Mouse (Mus musculus): ENCODE results near the gene Ano6. TPM values are rescaled to one million over a fixed set of nuclear protein-coding genes. Genes with fewer than 3 reads are reported as not detected.

Gene Ano6
- polyA plus RNA-seq, 1 experiment = 14.8 TPM

GRCm38 (mm10) chr15:95967516-95968196, 177.0 kb downstream of the Ano6 start:
- Histone ChIP-seq H3K27me3 (ENCODE audit: control insufficient read depth, insufficient read depth, low read length) (no peaks in the 10 kb centered on the region), H3K4me1 (ENCODE audit: control insufficient read depth, insufficient read depth, low read length) (no peaks in the 10 kb centered on the region), H3K27ac (ENCODE audit: insufficient read depth, low read length) (no peak overlapping the region), H3K4me3 (replicated peaks; ENCODE audit: insufficient read depth, low read depth, low read length) (no peak overlapping the region)
- no peak for DNase-seq
- WGBS = 55% methylated on average over 16 of the region's 16 CpGs
- TF ChIP-seq CTCF (IDR thresholded peaks at IDR 0.05; ENCODE audit: borderline replicate concordance, insufficient read depth, low read depth, low read length) (no peak), POLR2A (IDR thresholded peaks at IDR 0.05; ENCODE audit: borderline replicate concordance, insufficient read depth, low read length) (no peak)

- no peaks in the 10 kb centered on the region for H3K4me1 ChIP-seq (ENCODE audit: control insufficient read depth, insufficient read depth, low read length)
- WGBS = 97% methylated on average over 6 of the region's 6 CpGs
- DNase-seq = no peak
- no peak overlapping the region for H3K27ac ChIP-seq (ENCODE audit: insufficient read depth, low read length)
- TF ChIP-seq POLR2A (IDR thresholded peaks at IDR 0.05; ENCODE audit: borderline replicate concordance, insufficient read depth, low read length) (no peak), CTCF (IDR thresholded peaks at IDR 0.05; ENCODE audit: borderline replicate concordance, insufficient read depth, low read depth, low read length) (no peak)
- H3K27me3 ChIP-seq (ENCODE audit: control insufficient read depth, insufficient read depth, low read length) = no peaks in the 10 kb centered on the region
- no peak overlapping the region for H3K4me3 ChIP-seq (replicated peaks; ENCODE audit: insufficient read depth, low read depth, low read length)
Measured at GRCm38 (mm10) chr15:95969596-95969995, 179.0 kb downstream of the Ano6 start.

- 89% methylated on average over 5 of the region's 5 CpGs for WGBS
- no peak for TF ChIP-seq CTCF (IDR thresholded peaks at IDR 0.05; ENCODE audit: borderline replicate concordance, insufficient read depth, low read depth, low read length)
- no peak for TF ChIP-seq POLR2A (IDR thresholded peaks at IDR 0.05; ENCODE audit: borderline replicate concordance, insufficient read depth, low read length)
- no peak overlapping the region for H3K4me3 ChIP-seq (replicated peaks; ENCODE audit: insufficient read depth, low read depth, low read length)
- no peaks in the 10 kb centered on the region for H3K4me1 ChIP-seq (ENCODE audit: control insufficient read depth, insufficient read depth, low read length)
- DNase-seq = no peak
- H3K27me3 ChIP-seq (ENCODE audit: control insufficient read depth, insufficient read depth, low read length) = no peaks in the 10 kb centered on the region
- no peak overlapping the region for H3K27ac ChIP-seq (ENCODE audit: insufficient read depth, low read length)
Measured at GRCm38 (mm10) chr15:95970176-95970575, 179.5 kb downstream of the Ano6 start.

GRCm38 (mm10) chr15:95970691-95971090, 180.0 kb downstream of the Ano6 start:
- Histone ChIP-seq H3K27me3 (ENCODE audit: control insufficient read depth, insufficient read depth, low read length) (no peaks in the 10 kb centered on the region), H3K4me1 (ENCODE audit: control insufficient read depth, insufficient read depth, low read length) (no peaks in the 10 kb centered on the region), H3K27ac (ENCODE audit: insufficient read depth, low read length) (no peak overlapping the region), H3K4me3 (replicated peaks; ENCODE audit: insufficient read depth, low read depth, low read length) (no peak overlapping the region)
- no peak for TF ChIP-seq POLR2A (IDR thresholded peaks at IDR 0.05; ENCODE audit: borderline replicate concordance, insufficient read depth, low read length)
- TF ChIP-seq CTCF (IDR thresholded peaks at IDR 0.05; ENCODE audit: borderline replicate concordance, insufficient read depth, low read depth, low read length) = no peak
- WGBS = 96% methylated on average over 7 of the region's 7 CpGs
- no peak for DNase-seq

- no peak overlapping the region for H3K27ac ChIP-seq (ENCODE audit: insufficient read depth, low read length)
- DNase-seq = no peak
- H3K27me3 ChIP-seq (ENCODE audit: control insufficient read depth, insufficient read depth, low read length) = no peaks in the 10 kb centered on the region
- H3K4me3 ChIP-seq (replicated peaks; ENCODE audit: insufficient read depth, low read depth, low read length) = no peak overlapping the region
- H3K4me1 ChIP-seq (ENCODE audit: control insufficient read depth, insufficient read depth, low read length) = no peaks in the 10 kb centered on the region
- TF ChIP-seq POLR2A (IDR thresholded peaks at IDR 0.05; ENCODE audit: borderline replicate concordance, insufficient read depth, low read length) = no peak
- no peak for TF ChIP-seq CTCF (IDR thresholded peaks at IDR 0.05; ENCODE audit: borderline replicate concordance, insufficient read depth, low read depth, low read length)
- 94% methylated on average over 8 of the region's 8 CpGs for WGBS
Measured at GRCm38 (mm10) chr15:95971302-95971701, 180.7 kb downstream of the Ano6 start.

GRCm38 (mm10) chr15:95972156-95972555, 181.5 kb downstream of the Ano6 start:
- H3K4me3 ChIP-seq (replicated peaks; ENCODE audit: insufficient read depth, low read depth, low read length) = no peak overlapping the region
- H3K27ac ChIP-seq (ENCODE audit: insufficient read depth, low read length) = no peak overlapping the region
- H3K27me3 ChIP-seq (ENCODE audit: control insufficient read depth, insufficient read depth, low read length) = no peaks in the 10 kb centered on the region
- DNase-seq = no peak
- TF ChIP-seq POLR2A (IDR thresholded peaks at IDR 0.05; ENCODE audit: borderline replicate concordance, insufficient read depth, low read length) (no peak), CTCF (IDR thresholded peaks at IDR 0.05; ENCODE audit: borderline replicate concordance, insufficient read depth, low read depth, low read length) (no peak)
- 95% methylated on average over 15 of the region's 15 CpGs for WGBS
- H3K4me1 ChIP-seq (ENCODE audit: control insufficient read depth, insufficient read depth, low read length) = no peaks in the 10 kb centered on the region

GRCm38 (mm10) chr15:95972621-95973020, 182.0 kb downstream of the Ano6 start:
- Histone ChIP-seq H3K4me1 (ENCODE audit: control insufficient read depth, insufficient read depth, low read length) (no peaks in the 10 kb centered on the region), H3K4me3 (replicated peaks; ENCODE audit: insufficient read depth, low read depth, low read length) (no peak overlapping the region), H3K27ac (ENCODE audit: insufficient read depth, low read length) (no peak overlapping the region), H3K27me3 (ENCODE audit: control insufficient read depth, insufficient read depth, low read length) (no peaks in the 10 kb centered on the region)
- WGBS = 95% methylated on average over 12 of the region's 12 CpGs
- no peak for DNase-seq
- TF ChIP-seq CTCF (IDR thresholded peaks at IDR 0.05; ENCODE audit: borderline replicate concordance, insufficient read depth, low read depth, low read length) (no peak), POLR2A (IDR thresholded peaks at IDR 0.05; ENCODE audit: borderline replicate concordance, insufficient read depth, low read length) (no peak)

- no peaks in the 10 kb centered on the region for H3K27me3 ChIP-seq (ENCODE audit: control insufficient read depth, insufficient read depth, low read length)
- TF ChIP-seq CTCF (IDR thresholded peaks at IDR 0.05; ENCODE audit: borderline replicate concordance, insufficient read depth, low read depth, low read length) (no peak), POLR2A (IDR thresholded peaks at IDR 0.05; ENCODE audit: borderline replicate concordance, insufficient read depth, low read length) (no peak)
- H3K4me3 ChIP-seq (replicated peaks; ENCODE audit: insufficient read depth, low read depth, low read length) = no peak overlapping the region
- 49% methylated on average over 10 of the region's 10 CpGs for WGBS
- H3K4me1 ChIP-seq (ENCODE audit: control insufficient read depth, insufficient read depth, low read length) = no peaks in the 10 kb centered on the region
- H3K27ac ChIP-seq (ENCODE audit: insufficient read depth, low read length) = no peak overlapping the region
- DNase-seq = no peak
Measured at GRCm38 (mm10) chr15:95974021-95974597, 183.5 kb downstream of the Ano6 start.

All from cerebellum, adult 2 months (tissue).